Comparison of ENCODE assay signal across 10 mouse cellular contexts in the genomic region with DNA sequence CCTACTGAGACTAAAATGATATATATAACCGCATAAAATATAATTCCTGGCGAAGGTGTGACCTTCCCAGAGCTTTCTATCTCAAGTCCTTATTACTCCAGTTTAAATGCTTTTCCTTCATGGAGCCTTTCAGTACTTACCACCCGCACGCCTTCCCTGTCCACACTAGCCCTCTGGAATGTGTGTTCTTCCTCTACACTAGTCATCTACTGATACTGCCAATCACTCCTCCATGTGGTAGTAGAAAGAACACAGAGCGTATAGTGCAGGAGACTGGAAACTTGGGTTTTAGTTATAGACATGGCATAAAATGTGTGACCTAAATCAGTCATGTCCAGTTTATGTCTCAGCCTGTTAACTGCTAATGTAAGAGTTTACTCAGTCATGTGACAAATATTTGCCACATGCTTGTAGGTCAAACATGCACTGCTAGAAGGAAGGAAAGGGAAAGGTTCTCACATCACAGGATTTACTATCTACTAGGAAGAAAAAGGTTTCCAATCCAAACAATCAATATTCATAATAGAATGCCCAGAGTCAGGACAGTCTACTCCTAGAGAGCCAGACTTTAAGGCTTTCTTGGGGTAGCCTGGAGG.
"Had no signal": no experiment of that assay in that cellular context is flagged by ENCODE, and none has a peak within 500 bp of the region (broad histone marks: within the 10 kb centered on the region; RNA-seq: fewer than 3 reads in every experiment).

No protein-coding gene starts in this region.

- H3K9ac ChIP-seq: midbrain, embryonic 12.5 days had no signal

- H3K9me3 ChIP-seq: limb, embryonic 10.5 days; midbrain, embryonic 12.5 days had no signal

- H3K4me2 ChIP-seq: midbrain, embryonic 12.5 days had no signal

- H3K27ac ChIP-seq: left cerebral cortex, adult 2 months; limb, embryonic 10.5 days; midbrain, embryonic 12.5 days had no signal

- H3K4me1 ChIP-seq: limb, embryonic 10.5 days; midbrain, embryonic 12.5 days had no signal

- H3K4me3 ChIP-seq: left cerebral cortex, adult 2 months; limb, embryonic 10.5 days; midbrain, embryonic 12.5 days had no signal

- H3K27me3 ChIP-seq: midbrain, embryonic 12.5 days had no signal

- DNase-seq: lung, adult 18-20 months; right cerebral cortex, postnatal 4 days; spleen, adult 18-20 months; thymus, adult 18-20 months; thymus, postnatal 14 days had no signal

- H3K36me3 ChIP-seq: midbrain, embryonic 12.5 days had no signal

- ATAC-seq: inflammation-experienced regulatory T-cells, adult 6 months; midbrain, embryonic 16.5 days had no signal
